Mouse (Mus musculus) myocyte (in vitro differentiated cells): ENCODE data around the gene Clmn. TPM values are rescaled to one million over a fixed set of nuclear protein-coding genes. Genes with fewer than 3 reads are reported as not detected.
A peak's percentile ranks its signal among the peaks of the same experiment; 100 is the strongest.

Source experiments
- H3K27me3 ChIP-seq: one replicate; pipeline ENCODE4 v1.6.1; 2011; ENCODE audit not compliant: control insufficient read depth, insufficient read depth, insufficient read length
- H3K36me3 ChIP-seq: one replicate; pipeline ENCODE4 v1.6.1; 2011; ENCODE audit not compliant: control insufficient read depth, insufficient read depth
- H3K4me2 ChIP-seq: one replicate; pipeline ENCODE4 v1.6.1; 2011; ENCODE audit warnings: low read depth, control low read depth
- H3K4me3 ChIP-seq: one replicate; pipeline ENCODE4 v1.5.1; 2011; ENCODE audit warnings: mild to moderate bottlenecking, control low read depth, moderate library complexity
- H3K79me2 ChIP-seq: one replicate; pipeline ENCODE4 v1.6.1; 2011; ENCODE audit not compliant: control insufficient read depth, insufficient read depth
- H3ac ChIP-seq: one replicate; pipeline ENCODE4 v1.6.1; 2011; ENCODE audit not compliant: control insufficient read depth, insufficient read length
- CEBPB ChIP-seq: IDR thresholded peaks from 2 replicates; pipeline ENCODE4 v1.6.1; 2011; ENCODE audit warnings: mild to moderate bottlenecking, moderate library complexity; ENCODE audit not compliant: poor library complexity, insufficient read depth, severe bottlenecking
- E2F4 ChIP-seq: IDR thresholded peaks from one replicate; pipeline ENCODE4 v1.6.1; 2011; ENCODE audit warnings: mild to moderate bottlenecking, control low read depth, moderate library complexity; ENCODE audit not compliant: insufficient read depth
- MAX ChIP-seq: IDR thresholded peaks from one replicate; pipeline ENCODE4 v1.6.1; 2011; ENCODE audit warnings: low read depth, mild to moderate bottlenecking, control low read depth
- MYOD1 ChIP-seq, 3 experiments: IDR thresholded peaks; one replicate each; pipeline ENCODE4 v1.6.1; 2011; ENCODE audit warnings: control low read depth in 2 of 3, low read depth in 2 of 3, mild to moderate bottlenecking in 2 of 3, moderate library complexity in 1 of 3; ENCODE audit not compliant: insufficient read length in 2 of 3, control insufficient read depth in 1 of 3
- MYOG ChIP-seq, 3 experiments: IDR thresholded peaks; one replicate each; pipeline ENCODE4 v1.6.1; 2011; ENCODE audit warnings: control low read depth in 2 of 3, low read depth in 2 of 3, mild to moderate bottlenecking in 2 of 3; ENCODE audit not compliant: insufficient read length in 2 of 3, control insufficient read depth in 1 of 3, insufficient read depth in 1 of 3
- POLR2A ChIP-seq: IDR thresholded peaks from one replicate; pipeline ENCODE4 v1.6.1; 2011; ENCODE audit warnings: low read depth, mild to moderate bottlenecking, control low read depth, moderate library complexity; ENCODE audit not compliant: insufficient read length
- POLR2AphosphoS2 ChIP-seq: IDR thresholded peaks from one replicate; pipeline ENCODE4 v1.6.1; 2011; ENCODE audit warnings: low read depth, control low read depth; ENCODE audit not compliant: insufficient read length
- REST ChIP-seq: IDR thresholded peaks from one replicate; pipeline ENCODE4 v1.6.1; 2011; ENCODE audit warnings: mild to moderate bottlenecking, control low read depth, moderate library complexity; ENCODE audit not compliant: insufficient read depth, insufficient read length
- SRF ChIP-seq: IDR thresholded peaks from one replicate; pipeline ENCODE4 v1.6.1; 2011; ENCODE audit warnings: low read depth; ENCODE audit not compliant: control insufficient read depth, insufficient read length
- TCF12 ChIP-seq: IDR thresholded peaks from one replicate; pipeline ENCODE4 v1.6.1; 2011; ENCODE audit warnings: mild to moderate bottlenecking, control low read depth; ENCODE audit not compliant: poor library complexity, insufficient read depth, severe bottlenecking
- TCF3 ChIP-seq: IDR thresholded peaks from one replicate; pipeline ENCODE4 v1.6.1; 2011; ENCODE audit warnings: low read depth, control low read depth; ENCODE audit not compliant: insufficient read length
- USF1 ChIP-seq: IDR thresholded peaks from one replicate; pipeline ENCODE4 v1.6.1; 2011; ENCODE audit warnings: low read depth, mild to moderate bottlenecking, control low read depth, moderate library complexity
- polyA plus RNA-seq: library from polyadenylated mRNA; unstranded; fragments of >200 nt; fragmentation: generic; extraction: Trizol; gene quantifications from one replicate; pipeline ENCODE4 v1.2.1, GENCODE M21; 2012; ENCODE audit warnings: missing spikeins

Gene Clmn
- polyA plus RNA-seq, 1 experiment = 0.07 TPM

- Histone ChIP-seq H3K27me3 (peaks cover 33% of the 10 kb centered on the region), H3K79me2 (no peaks in the 10 kb centered on the region), H3K4me2 (no peak overlapping the region), H3K4me3 (no peak overlapping the region), H3ac (no peak overlapping the region), H3K36me3 (no peaks in the 10 kb centered on the region)
- TF ChIP-seq MYOG (IDR thresholded peaks at IDR 0.05; ENCODE audit: control insufficient read depth in 1 of 3, insufficient read depth in 1 of 3, insufficient read length in 2 of 3, low read depth in 2 of 3) = no peak
- no peak for TF ChIP-seq CEBPB
- TF ChIP-seq E2F4 = no peak
- TF ChIP-seq REST = no peak
- TF ChIP-seq POLR2AphosphoS2 = no peak
- TF ChIP-seq TCF3 = no peak
- no peak for TF ChIP-seq SRF
- no peak for TF ChIP-seq USF1
- TF ChIP-seq TCF12 = no peak
- no peak for TF ChIP-seq MAX
- no peak for TF ChIP-seq MYOD1 (IDR thresholded peaks at IDR 0.05; ENCODE audit: control insufficient read depth in 1 of 3, insufficient read length in 2 of 3, low read depth in 2 of 3)
- TF ChIP-seq POLR2A = no peak
Observed at GRCm38 (mm10) chr12:104868430-104868829, 3.6 kb upstream of the Clmn start.

- Histone ChIP-seq H3K79me2 (no peaks in the 10 kb centered on the region), H3K27me3 (peaks cover 29% of the 10 kb centered on the region), H3K4me2 (no peak overlapping the region), H3ac (no peak overlapping the region), H3K4me3 (no peak overlapping the region), H3K36me3 (no peaks in the 10 kb centered on the region)
- TF ChIP-seq E2F4 (no peak), TCF12 (no peak), TCF3 (no peak), MYOD1 (IDR thresholded peaks at IDR 0.05; ENCODE audit: control insufficient read depth in 1 of 3, insufficient read length in 2 of 3, low read depth in 2 of 3) (no peak), POLR2A (no peak), SRF (no peak), REST (no peak), MYOG (IDR thresholded peaks at IDR 0.05; ENCODE audit: control insufficient read depth in 1 of 3, insufficient read depth in 1 of 3, insufficient read length in 2 of 3, low read depth in 2 of 3) (no peak), CEBPB (no peak), USF1 (no peak), POLR2AphosphoS2 (no peak), MAX (no peak)
Observed at GRCm38 (mm10) chr12:104867851-104868250, 3.0 kb upstream of the Clmn start.

- H3K4me3 ChIP-seq = no peak overlapping the region
- TF ChIP-seq REST = no peak
- no peak for TF ChIP-seq MAX
- TF ChIP-seq E2F4 = no peak
- no peak for TF ChIP-seq POLR2AphosphoS2
- no peak for TF ChIP-seq CEBPB
- no peak for TF ChIP-seq MYOD1 (IDR thresholded peaks at IDR 0.05; ENCODE audit: control insufficient read depth in 1 of 3, insufficient read length in 2 of 3, low read depth in 2 of 3)
- no peak for TF ChIP-seq SRF
- TF ChIP-seq TCF12 = no peak
- no peak for TF ChIP-seq POLR2A
- no peak for TF ChIP-seq MYOG (IDR thresholded peaks at IDR 0.05; ENCODE audit: control insufficient read depth in 1 of 3, insufficient read depth in 1 of 3, insufficient read length in 2 of 3, low read depth in 2 of 3)
- TF ChIP-seq TCF3 = no peak
- no peak for TF ChIP-seq USF1
Observed at GRCm38 (mm10) chr12:104865166-104865535, 275 bp upstream of the Clmn start.

GRCm38 (mm10) chr12:104863653-104864052, 1.2 kb downstream of the Clmn start:
- Histone ChIP-seq H3K4me2 (no peak overlapping the region), H3K36me3 (no peaks in the 10 kb centered on the region), H3K79me2 (no peaks in the 10 kb centered on the region), H3K4me3 (no peak overlapping the region), H3K27me3 (peaks cover 29% of the 10 kb centered on the region), H3ac (no peak overlapping the region)
- no peak for TF ChIP-seq POLR2A
- no peak for TF ChIP-seq MYOG (IDR thresholded peaks at IDR 0.05; ENCODE audit: control insufficient read depth in 1 of 3, insufficient read depth in 1 of 3, insufficient read length in 2 of 3, low read depth in 2 of 3)
- no peak for TF ChIP-seq TCF12
- TF ChIP-seq POLR2AphosphoS2 = no peak
- no peak for TF ChIP-seq MAX
- no peak for TF ChIP-seq REST

More at GRCm38 (mm10) chr12:104865166-104865535, 275 bp upstream of the Clmn start:
- peak overlapping the region; percentile 15 for H3K4me2 ChIP-seq
- H3K79me2 ChIP-seq = no peaks in the 10 kb centered on the region
- peaks cover 33% of the 10 kb centered on the region for H3K27me3 ChIP-seq
- no peaks in the 10 kb centered on the region for H3K36me3 ChIP-seq
- no peak overlapping the region for H3ac ChIP-seq

DNA sequence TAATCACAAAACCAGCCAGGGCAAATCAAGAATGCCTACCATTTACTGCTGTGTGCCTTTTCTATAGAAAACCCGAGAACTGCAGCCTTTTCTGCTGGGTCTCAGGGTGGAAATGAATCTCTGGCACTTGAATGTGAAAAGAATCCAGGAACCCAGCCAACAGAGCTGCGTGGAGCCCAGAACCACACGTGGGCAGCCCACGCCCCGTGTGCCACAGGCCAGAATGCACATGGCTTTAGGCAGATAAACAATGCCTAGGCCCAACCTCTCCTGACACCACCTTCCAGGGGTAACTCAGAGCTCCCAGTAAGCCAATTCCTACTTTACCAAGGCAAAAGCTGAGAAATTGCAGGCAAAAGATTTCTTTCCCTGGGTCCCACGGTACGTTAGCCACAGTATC, 5.7 kb downstream of the Clmn start:
- TF ChIP-seq USF1 = no peak
- TF ChIP-seq TCF3 = no peak
- TF ChIP-seq TCF12 = no peak
- TF ChIP-seq MAX = no peak
- TF ChIP-seq MYOD1 (IDR thresholded peaks at IDR 0.05; ENCODE audit: control insufficient read depth in 1 of 3, insufficient read length in 2 of 3, low read depth in 2 of 3) = no peak
- TF ChIP-seq CEBPB = no peak
- no peak for TF ChIP-seq REST
- no peak for TF ChIP-seq SRF
- TF ChIP-seq POLR2AphosphoS2 = no peak
- TF ChIP-seq POLR2A = no peak
- no peak for TF ChIP-seq MYOG (IDR thresholded peaks at IDR 0.05; ENCODE audit: control insufficient read depth in 1 of 3, insufficient read depth in 1 of 3, insufficient read length in 2 of 3, low read depth in 2 of 3)
- no peak for TF ChIP-seq E2F4
- H3K27me3 ChIP-seq = peaks cover 25% of the 10 kb centered on the region
- no peak overlapping the region for H3K4me3 ChIP-seq
- H3K36me3 ChIP-seq = no peaks in the 10 kb centered on the region
- H3K4me2 ChIP-seq = no peak overlapping the region
- no peaks in the 10 kb centered on the region for H3K79me2 ChIP-seq
- H3ac ChIP-seq = no peak overlapping the region
